Mouse (Mus musculus): ENCODE results near the gene Itih3. TPM values are rescaled to one million over a fixed set of nuclear protein-coding genes. Genes with fewer than 3 reads are reported as not detected.

Itih3 gene
- total and polyA plus RNA-seq, 2 experiments from 2014 or later = 0.72 to 2.4 TPM

- WGBS = 81% methylated on average over 8 of the region's 8 CpGs
- no peaks in the 10 kb centered on the region for H3K27me3 ChIP-seq (ENCODE audit: control insufficient read depth, insufficient read depth, low read length)
- no peaks in the 10 kb centered on the region for H3K9me3 ChIP-seq (replicated peaks; ENCODE audit: control insufficient read depth, low read length)
- no peak overlapping the region for H3K27ac ChIP-seq (ENCODE audit: low read depth)
- no peak overlapping the region for H3K9ac ChIP-seq (replicated peaks; ENCODE audit: low read depth, low read length)
- no peak overlapping the region for H3K4me2 ChIP-seq (ENCODE audit: low read depth, low read length)
- DNase-seq (ENCODE audit: low spot score) (no peak), ATAC-seq (ENCODE audit: insufficient read depth, low read depth) (no peak)
- H3K36me3 ChIP-seq (replicated peaks; ENCODE audit: control insufficient read depth, insufficient read depth, low read length) = no peaks in the 10 kb centered on the region
- TF ChIP-seq EP300 (IDR thresholded peaks at IDR 0.05; ENCODE audit: low read depth) (no peak), CTCF (IDR thresholded peaks at IDR 0.05; ENCODE audit: low read depth) (no peak)
- H3K4me3 ChIP-seq (ENCODE audit: low read depth, low read length) = no peak overlapping the region
- no peaks in the 10 kb centered on the region for H3K4me1 ChIP-seq (ENCODE audit: control insufficient read depth, insufficient read depth)
Observed at GRCm38 (mm10) chr14:30911141-30911540, 12.4 kb downstream of the Itih3 start.

GRCm38 (mm10) chr14:30907814-30908265 lies 15.7 kb downstream of the Itih3 start:
- no peaks in the 10 kb centered on the region for H3K9me3 ChIP-seq (replicated peaks; ENCODE audit: control insufficient read depth, low read length)
- no peaks in the 10 kb centered on the region for H3K36me3 ChIP-seq (replicated peaks; ENCODE audit: control insufficient read depth, insufficient read depth, low read length)
- H3K4me1 ChIP-seq (ENCODE audit: control insufficient read depth, insufficient read depth) = no peaks in the 10 kb centered on the region
- DNase-seq (ENCODE audit: low spot score) (no peak), ATAC-seq (ENCODE audit: insufficient read depth, low read depth) (no peak)
- H3K27ac ChIP-seq (ENCODE audit: low read depth) = no peak overlapping the region
- no peaks in the 10 kb centered on the region for H3K27me3 ChIP-seq (ENCODE audit: control insufficient read depth, insufficient read depth, low read length)
- H3K4me3 ChIP-seq (ENCODE audit: low read depth, low read length) = no peak overlapping the region
- H3K4me2 ChIP-seq (ENCODE audit: low read depth, low read length) = no peak overlapping the region
- WGBS = 74% methylated on average over 3 of the region's 3 CpGs
- TF ChIP-seq EP300 (IDR thresholded peaks at IDR 0.05; ENCODE audit: low read depth) (no peak), CTCF (IDR thresholded peaks at IDR 0.05; ENCODE audit: low read depth) (no peak)
- no peak overlapping the region for H3K9ac ChIP-seq (replicated peaks; ENCODE audit: low read depth, low read length)

GRCm38 (mm10) chr14:30906001-30906400 lies 17.6 kb downstream of the Itih3 start:
- WGBS = 80% methylated on average over 6 of the region's 6 CpGs
- no peaks in the 10 kb centered on the region for H3K4me1 ChIP-seq (ENCODE audit: control insufficient read depth, insufficient read depth)
- H3K4me3 ChIP-seq (ENCODE audit: low read depth, low read length) = no peak overlapping the region
- H3K36me3 ChIP-seq (replicated peaks; ENCODE audit: control insufficient read depth, insufficient read depth, low read length) = no peaks in the 10 kb centered on the region
- no peaks in the 10 kb centered on the region for H3K27me3 ChIP-seq (ENCODE audit: control insufficient read depth, insufficient read depth, low read length)
- DNase-seq (ENCODE audit: low spot score) (no peak), ATAC-seq (ENCODE audit: insufficient read depth, low read depth) (no peak)
- H3K27ac ChIP-seq (ENCODE audit: low read depth) = no peak overlapping the region
- no peak overlapping the region for H3K9ac ChIP-seq (replicated peaks; ENCODE audit: low read depth, low read length)
- H3K4me2 ChIP-seq (ENCODE audit: low read depth, low read length) = no peak overlapping the region
- TF ChIP-seq EP300 (IDR thresholded peaks at IDR 0.05; ENCODE audit: low read depth) = no peak
- no peak for TF ChIP-seq CTCF (IDR thresholded peaks at IDR 0.05; ENCODE audit: low read depth)
- no peaks in the 10 kb centered on the region for H3K9me3 ChIP-seq (replicated peaks; ENCODE audit: control insufficient read depth, low read length)

- no peak for DNase-seq (ENCODE audit: low spot score)
- H3K9me3 ChIP-seq (replicated peaks; ENCODE audit: control insufficient read depth, low read length) = no peaks in the 10 kb centered on the region; the same call in 1 of the 2 replicates
- 75% methylated on average over 8 of the region's 8 CpGs for WGBS
- H3K27ac ChIP-seq (ENCODE audit: low read depth) = no peak overlapping the region
- H3K4me3 ChIP-seq (ENCODE audit: low read depth, low read length) = no peak overlapping the region
- no peaks in the 10 kb centered on the region for H3K36me3 ChIP-seq (replicated peaks; ENCODE audit: control insufficient read depth, insufficient read depth, low read length)
- no peak overlapping the region for H3K9ac ChIP-seq (replicated peaks; ENCODE audit: low read depth, low read length)
- no peak for ATAC-seq (ENCODE audit: insufficient read depth, low read depth)
- TF ChIP-seq EP300 (IDR thresholded peaks at IDR 0.05; ENCODE audit: low read depth) (no peak), CTCF (IDR thresholded peaks at IDR 0.05; ENCODE audit: low read depth) (no peak)
- H3K4me2 ChIP-seq (ENCODE audit: low read depth, low read length) = no peak overlapping the region
- no peaks in the 10 kb centered on the region for H3K27me3 ChIP-seq (ENCODE audit: control insufficient read depth, insufficient read depth, low read length)
- no peaks in the 10 kb centered on the region for H3K4me1 ChIP-seq (ENCODE audit: control insufficient read depth, insufficient read depth)
Observed at GRCm38 (mm10) chr14:30904307-30904706, 19.3 kb downstream of the Itih3 start.

GRCm38 (mm10) chr14:30903036-30903435 lies 20.5 kb downstream of the Itih3 start:
- Histone ChIP-seq H3K9ac (replicated peaks; ENCODE audit: low read depth, low read length) (no peak overlapping the region), H3K4me2 (ENCODE audit: low read depth, low read length) (no peak overlapping the region), H3K27me3 (ENCODE audit: control insufficient read depth, insufficient read depth, low read length) (no peaks in the 10 kb centered on the region), H3K4me1 (ENCODE audit: control insufficient read depth, insufficient read depth) (no peaks in the 10 kb centered on the region), H3K27ac (ENCODE audit: low read depth) (no peak overlapping the region), H3K9me3 (replicated peaks; ENCODE audit: control insufficient read depth, low read length) (no peaks in the 10 kb centered on the region; the same call in 1 of the 2 replicates), H3K4me3 (ENCODE audit: low read depth, low read length) (no peak overlapping the region), H3K36me3 (replicated peaks; ENCODE audit: control insufficient read depth, insufficient read depth, low read length) (no peaks in the 10 kb centered on the region)
- DNase-seq (ENCODE audit: low spot score) (no peak), ATAC-seq (ENCODE audit: insufficient read depth, low read depth) (no peak)
- no peak for TF ChIP-seq CTCF (IDR thresholded peaks at IDR 0.05; ENCODE audit: low read depth)
- WGBS = 47% methylated on average over 3 of the region's 3 CpGs

GRCm38 (mm10) chr14:30902628-30903027 lies 20.9 kb downstream of the Itih3 start:
- no peak overlapping the region for H3K4me3 ChIP-seq (ENCODE audit: low read depth, low read length)
- 68% methylated on average over 5 of the region's 5 CpGs for WGBS
- no peaks in the 10 kb centered on the region for H3K4me1 ChIP-seq (ENCODE audit: control insufficient read depth, insufficient read depth)
- no peaks in the 10 kb centered on the region; the same call in 1 of the 2 replicates for H3K9me3 ChIP-seq (replicated peaks; ENCODE audit: control insufficient read depth, low read length)
- H3K36me3 ChIP-seq (replicated peaks; ENCODE audit: control insufficient read depth, insufficient read depth, low read length) = no peaks in the 10 kb centered on the region
- no peak overlapping the region for H3K27ac ChIP-seq (ENCODE audit: low read depth)
- no peak overlapping the region for H3K4me2 ChIP-seq (ENCODE audit: low read depth, low read length)
- H3K9ac ChIP-seq (replicated peaks; ENCODE audit: low read depth, low read length) = no peak overlapping the region
- no peaks in the 10 kb centered on the region for H3K27me3 ChIP-seq (ENCODE audit: control insufficient read depth, insufficient read depth, low read length)
- DNase-seq (ENCODE audit: low spot score) (no peak), ATAC-seq (ENCODE audit: insufficient read depth, low read depth) (no peak)
- TF ChIP-seq CTCF (IDR thresholded peaks at IDR 0.05; ENCODE audit: low read depth) (no peak), EP300 (IDR thresholded peaks at IDR 0.05; ENCODE audit: low read depth) (no peak)
